Mouse (Mus musculus) hematopoietic multipotent progenitor cell, adult 10-12 weeks (in vitro differentiated cells): ENCODE measurements around the gene Gm15737. TPM values are rescaled to one million over a fixed set of nuclear protein-coding genes. Genes with fewer than 3 reads are reported as not detected.

Experiments
- polyA plus RNA-seq: library from polyadenylated mRNA; stranded (reverse); fragments of >175 nt; gene quantifications from 2 replicates; pipeline ENCODE4 v1.2.3, GENCODE M21; 2012; ENCODE audit warnings: low replicate concordance

Gene Gm15737
- polyA plus RNA-seq: not detected in 2 replicates

DNA sequence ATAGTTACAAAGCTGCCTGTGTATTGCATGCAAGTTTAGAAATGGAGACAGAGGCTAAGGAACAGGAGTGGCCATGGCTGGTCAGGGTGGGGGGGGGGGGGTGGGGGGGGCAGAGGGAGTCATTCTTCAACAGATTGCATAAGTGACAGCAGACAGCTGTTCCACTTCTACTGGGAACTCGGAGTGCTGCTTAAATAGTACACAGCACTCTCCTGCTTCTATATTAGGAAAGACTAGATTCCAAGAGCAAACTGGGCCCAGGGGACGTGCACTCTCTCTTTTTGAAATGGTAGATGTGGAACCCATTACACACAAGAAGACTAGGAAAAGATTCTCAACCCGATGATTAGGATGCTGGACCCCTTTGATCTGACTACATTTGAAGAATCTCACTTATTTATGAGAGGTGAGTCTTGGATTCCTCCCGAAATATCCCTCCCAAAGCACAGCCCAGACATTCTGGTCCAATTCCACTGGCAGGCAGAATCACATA, at the start of gene Gm15737:
Gene Gm15737, plus strand, starts transcription at position 269 of the 493 bp plus-strand sequence.

Other genes starting within 250 kb of the Gm15737 start
- 0.08 TPM in 1 of 2 replicates, not detected in the other for gene Prickle2, start 163.2 kb upstream of the Gm15737 start, polyA plus RNA-seq
- gene A730049H05Rik, start 52.9 kb upstream of the Gm15737 start, polyA plus RNA-seq: not detected in 2 replicates
- 0.35 TPM in 1 of 2 replicates, not detected in the other for gene Adamts9, start 74.1 kb downstream of the Gm15737 start, polyA plus RNA-seq